Mouse (Mus musculus) olfactory bulb, adult 2 months (tissue): ENCODE data around the gene Cntn4.

ENCODE experiments used
- CTCF ChIP-seq: fragments of 200-500 bp; IDR thresholded peaks from 2 replicates; pipeline ENCODE4 v1.5.1; 2012; ENCODE audit warnings: low read depth, mild to moderate bottlenecking, low read length, moderate library complexity; ENCODE audit not compliant: insufficient read depth
- POLR2A ChIP-seq: fragments of 200-500 bp; IDR thresholded peaks from 2 replicates; pipeline ENCODE4 v1.6.1; 2012; ENCODE audit warnings: mild to moderate bottlenecking, low read depth, low read length, moderate library complexity; ENCODE audit not compliant: insufficient read depth

- TF ChIP-seq POLR2A (no peak), CTCF (no peak)
These were observed 763.3 kb downstream of the Cntn4 start for GRCm38 (mm10) chr6:106440786-106441185.
